Mouse (Mus musculus): Measurements from ENCODE around the gene Ypel3. TPM values are rescaled to one million over a fixed set of nuclear protein-coding genes. Genes with fewer than 3 reads are reported as not detected.
"Not testable (repeated sequence)": the region's sequence is repeated elsewhere in the genome, so short reads cannot be mapped to it uniquely, and the experiment has no call there.

Ypel3 gene
- total RNA-seq (2012; rRNA removed) (13.9 and 38.9 TPM in 2 replicates), total RNA-seq (2014; rRNA removed) (26.0 and 33.9 TPM in 2 replicates), polyA plus RNA-seq (2012; ENCODE audit: insufficient read length, low read depth) (40.5 and 44.0 TPM in 2 replicates)

GRCm38 (mm10) chr7:126776598-126777057 lies at the start of gene Ypel3:
Ypel3 (plus strand) TSS chr7:126776955.
- H3K36me3 ChIP-seq (replicated peaks in 1 of 2; ENCODE audit: control insufficient read depth in 1 of 2, insufficient read depth in 1 of 2, low read length in 1 of 2) = peaks cover 27 to 56% of the 10 kb centered on the region in 2 experiments

GRCm38 (mm10) chr7:126730256-126730789 lies 46.4 kb upstream of the Ypel3 start:
- H3K9me3 ChIP-seq (replicated peaks; ENCODE audit: low read length); H3K4me3 ChIP-seq (replicated peaks in 1 of 3; ENCODE audit: low read depth in 2 of 3, low read length in 2 of 3, poor library complexity in 1 of 3); in situ Hi-C loops (cut with MboI; ENCODE audit: low pct_ligation_motif_present, low pct_unique_long_range_greater_than_20kb, low sequenced_read_pairs); H3K36me3 ChIP-seq (replicated peaks in 1 of 2; ENCODE audit: control insufficient read depth in 1 of 2, insufficient read depth in 1 of 2, low read length in 1 of 2); H3K9ac ChIP-seq (ENCODE audit: insufficient read depth, low read depth); DNase-seq (ENCODE audit: extremely low read depth); H3K27ac ChIP-seq (ENCODE audit: insufficient read depth, low read depth); H3K79me2 ChIP-seq (replicated peaks; ENCODE audit: control insufficient read depth, extremely low read depth, insufficient read depth, poor library complexity, severe bottlenecking); dilution Hi-C loops (cut with MboI; ENCODE audit: extremely low pct_ligation_motif_present, extremely low pct_unique_long_range_greater_than_20kb, low sequenced_read_pairs); H3K27me3 ChIP-seq (replicated peaks); H3K4me2 ChIP-seq (ENCODE audit: insufficient read depth, low read depth, poor library complexity, severe bottlenecking): not testable (repeated sequence)
- peaks cover 2 to 20% of the 10 kb centered on the region in 2 experiments; a peak in 3 of 4 replicates for H3K4me1 ChIP-seq (ENCODE audit: control insufficient read depth in 1 of 2, insufficient read depth in 2 of 2)

More at GRCm38 (mm10) chr7:126776598-126777057, at the start of gene Ypel3:
- H3K9me3 ChIP-seq (replicated peaks; ENCODE audit: low read length) = peaks cover 3% of the 10 kb centered on the region
- H3K4me2 ChIP-seq (ENCODE audit: insufficient read depth, low read depth, poor library complexity, severe bottlenecking) = peak within 1 kb of the TSS; percentile 84
- H3K4me3 ChIP-seq (replicated peaks in 1 of 3; ENCODE audit: low read depth in 2 of 3, low read length in 2 of 3, poor library complexity in 1 of 3) = peak within 1 kb of the TSS; percentile 70 to 89 (median 77)
- peak within 1 kb of the TSS; percentile 100 for H3K9ac ChIP-seq (ENCODE audit: insufficient read depth, low read depth)
- no peaks in the 10 kb centered on the region for H3K27me3 ChIP-seq (replicated peaks)
- in situ Hi-C loops (cut with MboI; ENCODE audit: low pct_ligation_motif_present, low pct_unique_long_range_greater_than_20kb, low sequenced_read_pairs) = no loop called here
- dilution Hi-C loops (cut with MboI; ENCODE audit: extremely low pct_ligation_motif_present, extremely low pct_unique_long_range_greater_than_20kb, low sequenced_read_pairs) = no loop called here
- H3K4me1 ChIP-seq (ENCODE audit: control insufficient read depth in 1 of 2, insufficient read depth in 2 of 2) = peaks cover 14 to 68% of the 10 kb centered on the region in 2 experiments; a peak in 3 of 4 replicates
- H3K79me2 ChIP-seq (replicated peaks; ENCODE audit: control insufficient read depth, extremely low read depth, insufficient read depth, poor library complexity, severe bottlenecking) = peaks cover 2% of the 10 kb centered on the region; the same call in 1 of the 2 replicates
- TF ChIP-seq CHD2 (IDR thresholded peaks at IDR 0.05; ENCODE audit: low read length) (peak; percentile 90), ELF1 (IDR thresholded peaks at IDR 0.05; ENCODE audit: low read depth, low read length) (peak; percentile 88), EP300 (IDR thresholded peaks at IDR 0.05; ENCODE audit: low read length) (no peak), ZMIZ1 (IDR thresholded peaks at IDR 0.05; ENCODE audit: low read depth, low read length) (peak; percentile 19), TBP (conservative IDR thresholded peaks at IDR 0.05; ENCODE audit: low read depth, low read length) (0 out of 2 replicates have a peak, but pooled peaks have one; percentile 40), SMC3 (IDR thresholded peaks at IDR 0.05; ENCODE audit: low read depth, low read length) (no peak), MAZ (IDR thresholded peaks at IDR 0.05; ENCODE audit: low read depth, low read length) (0 out of 2 replicates have a peak, but pooled peaks have one; percentile 48), GABPA (IDR thresholded peaks at IDR 0.05; ENCODE audit: insufficient replicate concordance, low read depth, low read length) (no peak), POLR2A (IDR thresholded peaks at IDR 0.05; ENCODE audit: low read depth, low read length) (peak; percentile 77), HCFC1 (IDR thresholded peaks at IDR 0.05; ENCODE audit: low read depth, low read length) (peak; percentile 64), MEF2A (IDR thresholded peaks at IDR 0.05; ENCODE audit: borderline replicate concordance, low read depth, low read length) (peak; percentile 51; the same call in 1 of the 2 replicates), NELFE (IDR thresholded peaks at IDR 0.05; ENCODE audit: low read depth, low read length) (peak; percentile 53), NRF1 (IDR thresholded peaks at IDR 0.05; ENCODE audit: low read depth, low read length) (peak; percentile 61), SIN3A (IDR thresholded peaks at IDR 0.05; ENCODE audit: low read length) (peak; percentile 96), TCF12 (IDR thresholded peaks at IDR 0.05; ENCODE audit: low read depth, low read length) (peak; percentile 80), ETS1 (conservative IDR thresholded peaks at IDR 0.05; ENCODE audit: low read depth, low read length) (0 out of 2 replicates have a peak, but pooled peaks have one; percentile 44), ZC3H11A (IDR thresholded peaks at IDR 0.05; ENCODE audit: low read depth, low read length) (no peak)
- peak; percentile 90 for DNase-seq (ENCODE audit: extremely low read depth)
- peak within 1 kb of the TSS; percentile 61 for H3K27ac ChIP-seq (ENCODE audit: insufficient read depth, low read depth)

All from CH12.LX (cell line).